Mouse (Mus musculus) right cerebral cortex, postnatal 4 days (tissue): Measurements from ENCODE around the gene Chrm2.

Experiments used
- DNase-seq: peaks from one replicate; pipeline ENCODE4 v3.0.0-alpha.2; 2022

The Chrm2 gene

DNA sequence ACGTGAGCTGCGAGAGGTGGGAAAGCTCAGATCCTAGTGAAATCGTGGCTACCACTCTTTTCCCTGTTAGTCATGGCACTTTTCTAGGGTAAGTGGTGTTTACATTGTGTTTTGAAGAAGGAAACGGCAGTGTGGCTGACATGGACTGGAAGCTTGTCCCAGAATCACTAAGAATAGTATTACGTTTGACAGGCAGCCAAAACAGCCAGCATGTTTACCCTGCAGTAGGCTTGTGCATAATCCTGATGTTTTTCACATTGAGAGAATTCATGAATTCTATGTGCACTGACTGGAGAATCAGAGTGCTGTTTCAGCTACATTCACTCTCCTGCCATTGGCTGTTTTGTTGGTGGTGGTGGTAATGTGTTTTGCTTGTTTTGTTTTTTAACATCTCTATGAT, 129.4 kb downstream of the Chrm2 start:
- no peak for DNase-seq

- no peak for DNase-seq
Observed at GRCm38 (mm10) chr6:36523599-36523998, 135.7 kb downstream of the Chrm2 start.

DNA sequence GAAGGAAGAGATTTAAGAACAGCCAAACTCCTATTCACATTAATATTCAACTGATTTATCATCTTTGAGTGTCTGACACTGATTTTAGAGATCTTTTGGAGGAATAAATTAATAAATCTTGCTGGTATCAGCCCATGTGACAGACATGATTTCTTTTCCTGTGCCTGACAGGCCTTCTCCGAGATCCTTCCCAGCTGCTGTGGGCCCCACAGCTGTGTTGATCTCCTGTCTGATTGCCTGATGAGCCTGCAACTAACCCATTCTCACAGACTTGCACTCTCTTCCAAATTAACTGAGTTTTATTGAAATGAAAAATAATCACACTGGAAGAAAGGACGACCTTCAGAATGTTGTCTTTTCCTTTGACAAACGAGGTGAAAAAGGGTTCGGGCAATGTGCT, 140.6 kb downstream of the Chrm2 start:
- DNase-seq, result no peak

DNA sequence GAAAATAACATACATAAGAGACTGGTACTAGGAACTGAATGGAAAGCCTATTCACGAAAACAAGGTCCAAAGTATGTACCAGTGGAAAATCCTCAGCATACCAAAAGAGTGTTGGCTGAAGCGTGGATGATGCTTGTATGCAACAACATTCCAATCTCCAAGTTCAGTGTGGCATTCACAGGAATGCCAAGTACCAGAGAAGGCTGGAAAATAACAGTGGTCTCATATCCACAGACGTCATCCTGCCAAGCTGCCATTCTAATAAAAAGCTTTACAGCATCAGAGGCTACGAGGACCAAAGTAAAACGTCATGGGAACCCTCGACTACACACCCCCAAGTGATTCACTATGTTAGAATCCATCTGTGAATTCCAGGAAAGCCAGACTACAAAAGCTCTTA, 153.4 kb downstream of the Chrm2 start:
- DNase-seq, result no peak

DNA sequence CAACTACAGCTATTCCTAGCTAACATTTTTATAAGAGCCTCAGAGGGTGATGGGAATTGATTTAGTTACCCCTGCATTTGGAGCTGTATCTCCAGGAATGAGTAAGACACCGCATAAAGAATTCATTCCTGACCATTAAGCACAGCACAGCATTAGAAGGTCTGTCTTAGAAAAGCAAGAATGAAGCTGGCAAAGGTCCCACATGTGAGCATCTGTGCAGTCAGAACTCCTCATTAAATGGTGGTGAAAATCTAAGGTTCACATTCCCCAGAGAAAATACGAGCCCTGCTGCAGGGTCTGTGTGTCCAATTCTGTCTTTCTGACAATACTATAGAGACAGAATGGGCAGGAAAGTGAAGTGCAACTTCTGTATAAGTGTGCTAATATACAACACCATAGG, 179.0 kb downstream of the Chrm2 start:
- DNase-seq, result no peak
